In the genomic region with DNA sequence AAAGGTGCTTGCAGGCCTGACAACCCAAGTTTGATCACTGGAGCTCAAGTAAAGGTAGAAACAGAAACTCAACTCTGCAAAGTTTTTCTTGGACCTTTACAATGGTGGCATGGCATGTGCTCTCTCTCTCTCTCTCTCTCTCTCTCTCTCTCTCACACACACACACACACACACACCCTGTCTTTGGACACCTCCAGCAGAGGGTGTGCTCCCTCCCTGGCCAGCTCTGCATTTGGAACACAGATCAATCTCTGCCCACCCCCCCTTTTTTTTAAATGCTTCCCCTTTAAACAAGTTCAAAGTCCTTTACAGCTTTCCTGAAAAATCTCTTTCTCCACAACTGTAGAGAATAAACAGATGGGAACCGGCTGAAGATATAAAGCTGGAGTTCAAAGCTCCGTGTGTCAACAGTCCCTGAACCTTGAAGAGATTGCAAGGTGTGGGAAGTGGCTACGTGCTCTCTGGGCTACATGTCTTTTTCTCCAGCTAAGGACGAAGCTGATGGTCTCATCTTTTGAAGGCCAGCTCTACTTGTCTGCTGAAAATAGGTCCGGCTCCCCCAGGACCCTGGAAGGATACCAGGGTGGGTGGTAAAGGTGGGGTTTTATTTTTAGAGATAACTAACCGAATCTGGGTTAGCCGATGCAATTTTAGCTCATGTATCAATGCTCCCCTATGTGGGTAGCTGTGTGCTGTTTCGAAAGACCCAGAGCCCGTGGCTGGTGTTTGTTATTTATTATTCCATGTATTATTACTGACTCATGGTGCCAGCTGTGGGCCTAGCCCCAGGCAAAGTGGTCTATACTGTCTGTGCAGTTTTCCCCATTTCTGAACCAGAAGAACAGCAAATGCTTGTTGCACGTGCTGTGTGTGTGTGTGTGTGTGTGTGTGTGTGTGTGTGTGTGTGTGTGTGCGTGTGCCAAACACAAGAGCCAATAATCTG, we compare ENCODE assay signal across 11 mouse cellular contexts.
DNase-seq lines count a peak whose midpoint lies in the region; ATAC-seq and TF ChIP-seq lines count a peak whose summit lies in the region.
"Had no signal": no experiment of that assay in that cellular context is flagged by ENCODE, and none has a peak within 500 bp of the region (broad histone marks: within the 10 kb centered on the region; RNA-seq: fewer than 3 reads in every experiment).

No protein-coding gene starts in this region.

- no peaks in the 10 kb centered on the region for H3K36me3 ChIP-seq in forebrain, embryonic 12.5 days (replicated peaks)
- no peaks in the 10 kb centered on the region for H3K36me3 ChIP-seq in forebrain, embryonic 11.5 days (ENCODE audit: control insufficient read depth, insufficient read depth, low read length)
- no peaks in the 10 kb centered on the region for H3K36me3 ChIP-seq in liver, embryonic 14.5 days (replicated peaks; ENCODE audit: control insufficient read depth, insufficient read depth, low read depth)
- no peaks in the 10 kb centered on the region for H3K36me3 ChIP-seq in liver, embryonic 11.5 days (ENCODE audit: control insufficient read depth, insufficient read depth, low read length)
- H3K36me3 ChIP-seq in embryonic facial prominence, embryonic 13.5 days, result no peaks in the 10 kb centered on the region
- no peaks in the 10 kb centered on the region for H3K36me3 ChIP-seq in limb, embryonic 15.5 days

- no peak overlapping the region for H3K4me3 ChIP-seq in forebrain, embryonic 12.5 days (replicated peaks)
- H3K4me3 ChIP-seq in forebrain, embryonic 11.5 days (ENCODE audit: low read depth, low read length), result no peak overlapping the region
- H3K4me3 ChIP-seq in liver, embryonic 14.5 days (ENCODE audit: insufficient read depth in 1 of 2, low read depth in 2 of 2, low read length in 2 of 2), result no peak overlapping the region
- H3K4me3 ChIP-seq in liver, embryonic 11.5 days (ENCODE audit: low read depth, low read length), result no peak overlapping the region
- no peak overlapping the region for H3K4me3 ChIP-seq in embryonic facial prominence, embryonic 13.5 days
- no peak overlapping the region for H3K4me3 ChIP-seq in limb, embryonic 15.5 days

- peaks cover 82% of the 10 kb centered on the region for H3K4me1 ChIP-seq in forebrain, embryonic 12.5 days
- peaks cover 26% of the 10 kb centered on the region for H3K4me1 ChIP-seq in forebrain, embryonic 11.5 days (replicated peaks; ENCODE audit: control insufficient read depth, insufficient read depth, low read length)
- peaks cover 0 to 3% of the 10 kb centered on the region in 2 experiments; a peak in 2 of 4 replicates for H3K4me1 ChIP-seq in liver, embryonic 14.5 days (replicated peaks; ENCODE audit: control insufficient read depth in 2 of 2, insufficient read depth in 2 of 2, low read length in 1 of 2)
- H3K4me1 ChIP-seq in liver, embryonic 11.5 days (replicated peaks; ENCODE audit: control insufficient read depth, insufficient read depth, low read length), result no peaks in the 10 kb centered on the region; the same call in 1 of the 2 replicates
- peaks cover 89% of the 10 kb centered on the region for H3K4me1 ChIP-seq in embryonic facial prominence, embryonic 13.5 days
- peaks cover 91% of the 10 kb centered on the region for H3K4me1 ChIP-seq in limb, embryonic 15.5 days

- no peak overlapping the region for H3K4me2 ChIP-seq in forebrain, embryonic 12.5 days
- H3K4me2 ChIP-seq in forebrain, embryonic 11.5 days (ENCODE audit: low read depth, low read length, severe bottlenecking), result no peak overlapping the region
- H3K4me2 ChIP-seq in liver, embryonic 14.5 days (ENCODE audit: low read depth), result no peak overlapping the region
- H3K4me2 ChIP-seq in liver, embryonic 11.5 days, result no peak overlapping the region
- no peak overlapping the region for H3K4me2 ChIP-seq in embryonic facial prominence, embryonic 13.5 days
- peak overlapping the region; percentile 13; the same call in 1 of the 2 replicates for H3K4me2 ChIP-seq in limb, embryonic 15.5 days

- no peak for TF ChIP-seq EP300 in liver, embryonic 14.5 days (IDR thresholded peaks at IDR 0.05; ENCODE audit: low read depth)

- TF ChIP-seq CTCF in liver, embryonic 14.5 days (IDR thresholded peaks at IDR 0.05; ENCODE audit: low read depth), result 0 out of 2 replicates have a peak, but pooled peaks have one; percentile 9

- ATAC-seq in forebrain, embryonic 12.5 days (ENCODE audit: low FRiP score), result no peak
- ATAC-seq in forebrain, embryonic 11.5 days (replicated peaks; ENCODE audit: low FRiP score), result no peak
- ATAC-seq in liver, embryonic 14.5 days (ENCODE audit: insufficient read depth), result no peak
- ATAC-seq in liver, embryonic 11.5 days (replicated peaks; ENCODE audit: low FRiP score), result no peak
- no peak for ATAC-seq in embryonic facial prominence, embryonic 13.5 days (ENCODE audit: insufficient number of reproducible peaks, insufficient read depth, low FRiP score, low TSS enrichment, low read depth)
- no peak for ATAC-seq in limb, embryonic 15.5 days (ENCODE audit: insufficient number of reproducible peaks, low FRiP score, low TSS enrichment, low read depth)

- no peak overlapping the region for H3K9ac ChIP-seq in forebrain, embryonic 12.5 days
- H3K9ac ChIP-seq in forebrain, embryonic 11.5 days (ENCODE audit: low read length), result no peak overlapping the region
- H3K9ac ChIP-seq in liver, embryonic 14.5 days (replicated peaks), result no peak overlapping the region
- H3K9ac ChIP-seq in liver, embryonic 11.5 days (ENCODE audit: low read depth, low read length), result no peak overlapping the region
- H3K9ac ChIP-seq in embryonic facial prominence, embryonic 13.5 days, result no peak overlapping the region
- H3K9ac ChIP-seq in limb, embryonic 15.5 days, result no peak overlapping the region

- no peaks in the 10 kb centered on the region for H3K9me3 ChIP-seq in forebrain, embryonic 12.5 days
- no peaks in the 10 kb centered on the region for H3K9me3 ChIP-seq in forebrain, embryonic 11.5 days (ENCODE audit: control insufficient read depth, low read length)
- H3K9me3 ChIP-seq in liver, embryonic 14.5 days (ENCODE audit: control insufficient read depth, low read length), result no peaks in the 10 kb centered on the region
- no peaks in the 10 kb centered on the region for H3K9me3 ChIP-seq in liver, embryonic 11.5 days (ENCODE audit: control insufficient read depth, low read length)
- H3K9me3 ChIP-seq in embryonic facial prominence, embryonic 13.5 days, result no peaks in the 10 kb centered on the region
- no peaks in the 10 kb centered on the region for H3K9me3 ChIP-seq in limb, embryonic 15.5 days

- H3K27ac ChIP-seq in forebrain, embryonic 12.5 days, result peak overlapping the region; percentile 87
- H3K27ac ChIP-seq in forebrain, embryonic 11.5 days (ENCODE audit: low read depth, low read length), result no peak overlapping the region; the same call in 1 of the 2 replicates
- no peak overlapping the region for H3K27ac ChIP-seq in liver, embryonic 14.5 days
- no peak overlapping the region for H3K27ac ChIP-seq in liver, embryonic 11.5 days (ENCODE audit: low read depth, low read length)
- peak overlapping the region; percentile 92 for H3K27ac ChIP-seq in embryonic facial prominence, embryonic 13.5 days
- H3K27ac ChIP-seq in limb, embryonic 15.5 days, result peak overlapping the region; percentile 87

- no peak for DNase-seq in forebrain, embryonic 11.5 days (ENCODE audit: low spot score)
- DNase-seq in liver, embryonic 14.5 days (ENCODE audit: low read depth in 3 of 3, low spot score in 3 of 3), result no peak
- no peak for DNase-seq in liver, embryonic 11.5 days (ENCODE audit: low spot score)
- no peak for DNase-seq in adipocyte (ENCODE audit: low spot score)
- DNase-seq in thymus, adult 18-20 months, result no peak
- DNase-seq: heart, postnatal 10 days; kidney, adult 18-20 months; lung, postnatal 14 days had no signal

- 72% methylated on average over 11 of the region's 11 CpGs for WGBS in forebrain, embryonic 12.5 days
- WGBS in forebrain, embryonic 11.5 days, result 77% methylated on average over 11 of the region's 11 CpGs
- 52% methylated on average over 11 of the region's 11 CpGs for WGBS in liver, embryonic 14.5 days (ENCODE audit: insufficient replicate concordance)
- 60% methylated on average over 11 of the region's 11 CpGs for WGBS in liver, embryonic 11.5 days
- WGBS in embryonic facial prominence, embryonic 13.5 days, result 51% methylated on average over 11 of the region's 11 CpGs
- 32% methylated on average over 11 of the region's 11 CpGs for WGBS in limb, embryonic 15.5 days

- H3K27me3 ChIP-seq in forebrain, embryonic 12.5 days, result peaks cover 85% of the 10 kb centered on the region
- peaks cover 42% of the 10 kb centered on the region for H3K27me3 ChIP-seq in forebrain, embryonic 11.5 days (ENCODE audit: control insufficient read depth, insufficient read depth, low read length)
- H3K27me3 ChIP-seq in liver, embryonic 14.5 days (ENCODE audit: control insufficient read depth, insufficient read depth, low read length), result no peaks in the 10 kb centered on the region
- H3K27me3 ChIP-seq in liver, embryonic 11.5 days (replicated peaks; ENCODE audit: control insufficient read depth, insufficient read depth, low read length), result no peaks in the 10 kb centered on the region
- no peaks in the 10 kb centered on the region for H3K27me3 ChIP-seq in embryonic facial prominence, embryonic 13.5 days
- no peaks in the 10 kb centered on the region for H3K27me3 ChIP-seq in limb, embryonic 15.5 days

Comparison
In these comparisons a context has a peak if more than half of its experiments do, and no peak if none do; other contexts are left out.
1. H3K27ac ChIP-seq: peak in forebrain, embryonic 12.5 days (single experiment), embryonic facial prominence, embryonic 13.5 days (single experiment) and limb, embryonic 15.5 days (single experiment); none in forebrain, embryonic 11.5 days (single experiment), liver, embryonic 14.5 days (single experiment) and liver, embryonic 11.5 days (single experiment).